Mouse (Mus musculus) c-Kit-positive CD71-positive TER-119-negative erythroid progenitor cells, embryonic 14.5 days (primary cell): ENCODE data around the gene Nat8f1.
"Not testable (repeated sequence)": the region's sequence is repeated elsewhere in the genome, so short reads cannot be mapped to it uniquely, and the experiment has no call there.

Experiments used
- DNase-seq: peaks from one replicate; pipeline ENCODE4 v3.0.0-alpha.2; 2013; ENCODE audit warnings: low read depth

Nat8f1 gene

GRCm38 (mm10) chr6:85915539-85916513 lies at the start of gene Nat8f1:
Gene Nat8f1 (minus strand): TSS chr6:85915687.
- peak; percentile 81 for DNase-seq

DNA sequence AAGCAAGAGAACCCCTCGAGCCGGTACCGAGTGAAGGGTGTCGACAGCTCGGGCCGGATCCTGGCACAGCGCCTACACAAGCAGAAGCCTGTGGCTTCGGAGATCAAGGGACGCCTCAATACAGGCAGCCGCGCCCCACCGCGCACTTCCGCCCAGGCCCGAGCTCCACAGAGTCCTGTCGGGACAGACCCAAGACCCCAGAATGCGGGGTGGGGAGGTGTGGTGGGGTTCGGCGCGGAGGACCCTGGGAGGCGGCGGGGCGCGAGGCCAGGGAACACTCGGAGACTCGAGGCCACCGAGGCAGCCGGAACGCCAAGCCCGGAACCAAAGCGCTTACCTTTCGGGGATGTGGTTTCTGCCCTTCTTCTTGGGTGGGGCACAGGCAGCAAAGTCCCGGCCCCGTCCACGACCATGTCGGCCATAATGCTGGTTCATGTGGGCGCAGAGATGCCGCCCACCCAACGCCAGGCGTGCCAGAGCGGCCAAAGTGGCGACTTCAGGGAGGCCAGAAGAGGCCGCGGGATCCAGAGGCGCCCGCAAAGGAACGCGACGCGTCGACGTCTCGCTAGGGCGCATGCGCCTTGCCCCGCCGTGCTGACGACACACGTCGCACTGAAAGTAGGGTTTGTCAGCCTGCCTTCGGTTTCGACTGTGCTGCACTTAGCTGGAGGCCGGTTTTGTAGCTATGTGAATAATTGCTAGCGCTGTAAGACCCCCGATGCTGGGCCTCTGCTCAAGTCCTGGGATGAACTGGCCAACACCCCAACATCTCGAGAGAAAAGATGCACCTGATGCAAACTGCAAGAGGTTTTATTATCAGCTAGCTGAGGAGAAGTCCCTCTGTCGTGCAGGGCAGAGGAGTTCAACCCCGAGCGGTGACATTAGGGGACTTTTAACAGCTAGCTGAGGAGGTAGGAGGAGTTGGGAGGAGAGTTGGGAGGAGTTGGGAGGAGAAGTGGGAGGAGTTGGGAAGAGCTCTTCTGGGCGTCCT lies 45.9 kb upstream of the Nat8f1 start, which contains the start of gene Dusp11:
TSS of gene Dusp11 (minus strand) at position 567 of the 991 bp plus-strand sequence.
- peak; percentile 86 for DNase-seq

DNA sequence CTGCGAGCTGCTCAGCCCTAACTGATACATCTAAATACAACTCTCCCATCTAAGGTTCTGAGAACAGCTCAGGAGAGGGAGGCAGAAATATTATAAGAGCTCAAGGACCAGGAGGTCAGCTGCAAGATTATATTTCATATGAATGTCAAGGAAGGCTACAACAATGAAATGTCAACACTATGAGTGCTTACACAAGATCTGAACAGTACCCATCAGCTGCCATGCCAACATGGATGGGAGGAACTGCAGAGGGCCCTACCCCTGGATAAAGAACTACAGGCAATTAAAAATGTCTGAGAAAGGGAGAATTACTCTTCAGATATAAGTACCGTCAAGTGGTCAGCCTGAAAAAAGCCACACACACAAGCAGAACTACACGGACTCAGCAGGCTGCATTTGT lies 42.1 kb upstream of the Nat8f1 start:
- DNase-seq: no peak

GRCm38 (mm10) chr6:85948549-85948948 lies 33.1 kb upstream of the Nat8f1 start:
- DNase-seq: no peak

DNA sequence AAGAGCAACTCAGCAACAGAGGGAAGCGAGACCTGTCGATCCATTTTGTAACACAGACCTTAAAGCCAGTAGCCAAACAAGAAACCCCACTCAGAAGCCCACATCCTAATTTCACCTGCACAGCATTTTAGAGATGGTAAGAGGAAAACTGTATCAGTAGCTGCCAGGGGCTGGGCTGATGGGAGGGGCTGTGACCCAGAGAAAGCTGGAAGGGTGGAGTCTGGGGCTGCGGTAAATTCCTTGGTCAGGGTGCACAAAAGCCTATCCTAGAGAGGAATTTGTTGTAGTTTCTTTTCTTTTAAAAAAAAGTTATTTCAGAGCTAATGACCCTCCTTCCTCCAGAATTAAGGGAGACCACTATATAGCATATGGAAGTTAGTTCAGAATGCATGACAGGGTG lies 27.0 kb upstream of the Nat8f1 start:
- no peak for DNase-seq

GRCm38 (mm10) chr6:85938701-85939100 lies 23.2 kb upstream of the Nat8f1 start:
- DNase-seq: no peak

- peak; percentile 60 for DNase-seq
These were observed 21.3 kb upstream of the Nat8f1 start for GRCm38 (mm10) chr6:85936508-85937465.

DNA sequence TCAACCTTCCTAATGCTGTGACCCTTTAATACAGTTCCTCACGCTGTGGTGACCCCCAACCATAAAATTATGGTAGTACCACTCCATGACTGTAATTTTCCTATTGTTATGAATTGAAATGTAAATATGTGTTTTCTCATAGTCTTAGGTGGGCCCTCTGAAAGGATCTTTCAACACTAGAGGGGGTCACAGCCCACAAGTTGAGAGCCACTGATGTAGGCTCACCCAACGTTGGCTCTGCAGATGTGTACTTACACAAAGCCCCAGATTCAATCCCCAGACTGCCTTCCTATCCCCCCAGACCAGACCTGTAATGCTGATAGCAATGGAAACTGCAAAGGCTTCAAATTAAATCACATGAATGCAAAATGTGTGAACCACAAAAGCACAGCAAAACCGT lies 20.2 kb upstream of the Nat8f1 start:
- DNase-seq: no peak

DNA sequence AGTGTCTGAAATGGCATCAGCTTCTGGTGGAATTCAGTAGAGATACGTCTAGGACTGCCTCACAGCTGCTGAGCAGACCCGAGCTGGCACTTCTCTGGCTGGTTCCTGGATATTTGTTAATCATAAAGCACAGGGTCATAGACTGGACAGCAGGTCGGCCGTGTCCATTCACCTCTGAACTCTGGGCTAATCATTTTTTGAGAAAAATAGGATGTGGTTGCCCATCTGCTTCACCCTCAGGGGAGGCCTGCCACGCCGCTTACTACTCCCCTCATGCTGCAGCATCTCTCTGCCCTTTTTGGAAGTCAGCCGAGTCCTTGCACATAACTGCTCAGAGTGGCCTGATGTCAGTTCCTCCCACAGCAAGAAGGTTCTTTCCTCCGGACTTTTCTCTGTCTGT lies 18.6 kb upstream of the Nat8f1 start:
- DNase-seq: no peak

GRCm38 (mm10) chr6:85929312-85929711 lies 13.8 kb upstream of the Nat8f1 start:
- DNase-seq: no peak

DNA sequence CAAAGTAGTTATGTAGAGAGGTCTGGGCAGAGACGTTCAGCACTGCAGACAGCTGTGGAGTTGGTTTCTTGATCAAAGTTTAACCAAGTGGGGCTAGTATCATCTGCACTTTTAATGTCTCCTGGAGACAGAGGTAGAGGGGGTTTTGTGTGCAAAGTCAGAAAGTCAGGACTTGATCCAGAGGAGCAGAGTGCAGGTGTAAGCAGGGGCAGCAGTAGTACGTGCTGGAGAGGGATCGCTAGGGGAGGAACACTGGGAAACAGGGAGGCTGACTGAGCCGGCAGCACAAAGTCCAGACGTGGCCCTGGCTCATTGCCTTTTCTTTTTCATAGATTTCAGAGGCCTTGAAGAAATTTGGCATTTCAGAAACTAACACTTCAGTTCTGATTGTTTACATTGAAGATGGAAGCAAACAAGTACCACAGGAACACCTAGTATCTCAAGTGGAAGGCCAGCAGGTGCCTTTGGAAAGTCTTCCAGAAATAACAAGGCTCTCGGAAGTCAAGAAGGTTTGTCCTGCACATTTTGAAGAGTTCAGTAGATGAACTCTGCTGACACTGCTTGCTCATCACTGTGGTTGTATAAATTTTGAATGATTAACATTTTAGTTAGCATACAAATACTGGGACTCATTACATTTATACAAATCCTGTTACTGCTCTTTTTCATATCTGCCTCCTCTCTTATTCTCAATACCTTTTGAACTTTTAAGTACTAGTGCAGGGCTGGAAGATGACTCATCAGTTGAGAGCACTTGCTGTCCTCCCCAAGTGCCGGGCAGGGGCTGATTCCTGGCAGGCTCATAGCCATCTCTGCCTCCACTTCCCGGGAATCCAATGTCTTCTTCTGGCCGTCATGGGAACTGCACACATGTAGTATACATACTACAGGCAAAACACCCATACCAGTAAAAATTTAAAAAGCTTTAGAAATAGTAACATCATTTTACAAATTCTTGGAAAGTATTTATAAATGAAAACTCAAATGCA lies 12.3 kb upstream of the Nat8f1 start:
- DNase-seq: no peak

- no peak for DNase-seq
These were observed 11.2 kb upstream of the Nat8f1 start for GRCm38 (mm10) chr6:85926709-85927108.

- DNase-seq: no peak
These were observed 8.2 kb upstream of the Nat8f1 start for GRCm38 (mm10) chr6:85923643-85924042.

DNA sequence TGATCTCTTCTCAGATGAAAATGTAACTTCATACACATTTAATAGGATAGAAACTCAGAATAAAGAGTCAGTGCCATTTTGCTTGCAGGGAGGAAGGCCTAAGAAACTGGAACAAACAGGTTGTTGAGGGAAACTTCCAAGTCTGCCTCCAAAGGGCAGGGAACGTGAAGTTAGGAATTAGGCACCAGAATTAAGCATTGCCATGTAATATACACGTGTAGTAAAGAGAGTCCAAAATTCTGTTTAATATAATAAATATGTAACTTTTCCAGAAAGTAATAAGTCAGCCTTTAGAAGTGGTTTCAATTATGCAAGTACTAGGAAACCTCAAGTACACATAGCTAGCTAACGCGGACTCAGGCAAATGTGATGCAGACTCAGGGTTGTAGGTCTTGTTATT lies 3.9 kb upstream of the Nat8f1 start:
- DNase-seq: no peak

DNA sequence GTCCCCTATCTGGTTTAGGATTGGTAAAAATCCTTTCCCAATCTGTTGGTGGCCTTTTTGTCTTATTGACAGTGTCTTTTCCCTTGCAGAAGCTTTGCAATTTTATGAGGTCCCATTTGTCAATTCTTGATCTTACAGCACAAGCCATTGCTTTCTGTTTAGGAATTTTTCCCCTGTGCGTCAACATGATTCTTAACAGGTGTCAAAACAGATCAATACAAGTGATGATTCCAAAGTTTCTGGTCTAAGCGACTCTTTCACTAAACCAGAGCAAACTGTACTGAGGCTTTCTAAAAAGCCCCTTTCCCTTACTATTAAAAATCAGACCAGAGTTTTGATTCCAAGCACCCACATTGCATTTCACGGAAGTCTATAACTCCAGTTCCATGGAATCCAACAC lies 2.9 kb upstream of the Nat8f1 start:
- not testable (repeated sequence) for DNase-seq

- DNase-seq: no peak
These were observed 1.1 kb upstream of the Nat8f1 start for GRCm38 (mm10) chr6:85916596-85916995.

DNA sequence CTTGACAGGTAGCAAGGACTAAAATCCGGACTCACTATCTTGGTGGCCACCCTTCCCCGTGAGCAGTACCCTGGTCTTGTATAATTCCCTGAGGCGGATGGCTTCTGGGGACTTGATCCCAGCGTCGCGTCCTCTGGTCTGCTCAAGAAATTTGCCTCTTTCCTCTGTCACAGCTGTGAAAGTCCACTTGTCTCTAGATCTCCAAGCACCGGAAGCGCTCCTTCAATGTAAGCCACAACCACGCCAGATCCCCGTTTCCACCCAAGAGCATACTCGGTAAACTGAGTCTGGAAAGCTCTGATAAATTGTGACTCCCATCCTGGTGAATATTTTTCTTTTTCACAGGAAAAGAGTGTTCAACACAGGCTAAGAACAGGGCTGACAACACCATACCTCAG lies 347 bp downstream of the Nat8f1 start:
- no peak for DNase-seq

GRCm38 (mm10) chr6:85911587-85911986 lies 3.9 kb downstream of the Nat8f1 start, which contains the start of gene Tprkb:
Gene Tprkb (plus strand): TSS chr6:85911865.
- DNase-seq: no peak

DNA sequence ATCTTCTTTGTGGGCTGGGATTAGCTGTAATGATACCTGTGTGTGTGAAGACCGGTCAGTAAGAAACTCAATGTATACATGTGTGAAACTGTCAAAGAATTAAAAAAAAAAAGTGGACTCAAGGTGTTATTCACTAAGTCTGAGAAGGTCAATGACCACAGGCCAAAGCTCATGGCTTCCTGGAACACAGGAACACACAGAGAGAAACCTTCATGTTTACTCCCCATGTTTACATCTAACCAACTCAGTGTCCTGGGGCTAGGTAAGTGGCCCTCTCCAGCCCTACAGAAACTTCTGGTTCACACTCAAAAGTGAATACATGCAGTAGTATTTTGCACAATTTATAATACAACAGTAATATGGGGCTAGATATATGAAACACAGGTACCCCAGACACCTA lies 5.8 kb downstream of the Nat8f1 start:
- no peak for DNase-seq

DNA sequence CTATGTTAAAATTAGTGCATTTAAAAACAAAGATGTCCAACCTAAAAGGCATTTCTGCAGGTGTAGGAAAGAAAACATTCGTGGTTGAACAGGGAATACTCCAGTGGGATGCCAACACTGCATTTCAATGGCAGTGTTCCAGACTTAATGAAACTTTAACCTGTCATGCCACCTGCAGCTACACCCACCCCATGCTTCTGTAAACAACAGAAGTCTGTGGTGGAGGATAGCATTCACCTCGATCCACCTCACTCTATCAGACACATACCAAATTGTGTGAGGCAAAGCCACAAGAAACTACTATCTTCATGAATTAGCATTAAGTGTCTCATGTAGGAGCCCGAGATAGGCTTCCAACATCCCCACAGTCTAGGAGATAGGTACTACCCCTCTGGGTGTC lies 7.1 kb downstream of the Nat8f1 start:
- DNase-seq: no peak
